Mouse (Mus musculus) thymus, adult 2 months (tissue): ENCODE results near the gene Vmn2r13. TPM values are rescaled to one million over a fixed set of nuclear protein-coding genes. Genes with fewer than 3 reads are reported as not detected.

Experiments
- DNase-seq: peaks from one replicate; pipeline ENCODE4 v3.0.0; 2021
- H3K27ac ChIP-seq: fragments of 200-500 bp; 2 replicates; pipeline ENCODE4 v1.5.1; 2012; ENCODE audit warnings: low read length, control low read depth; ENCODE audit not compliant: control insufficient read depth, insufficient read depth
- H3K27me3 ChIP-seq: fragments of 200-500 bp; 2 replicates; pipeline ENCODE4 v1.6.1; 2012; ENCODE audit warnings: mild to moderate bottlenecking, low read length, moderate library complexity, mixed read lengths; ENCODE audit not compliant: control insufficient read depth, insufficient read depth
- H3K36me3 ChIP-seq: fragments of 200-500 bp; 2 replicates; pipeline ENCODE4 v1.6.1; 2012; ENCODE audit warnings: mild to moderate bottlenecking, low read length, moderate library complexity; ENCODE audit not compliant: control insufficient read depth, insufficient read depth
- H3K4me1 ChIP-seq: fragments of 200-500 bp; replicated peaks from 2 replicates; pipeline ENCODE4 v1.6.1; 2012; ENCODE audit warnings: low read length; ENCODE audit not compliant: control insufficient read depth, insufficient read depth
- H3K4me3 ChIP-seq: fragments of 200-500 bp; 2 replicates; pipeline ENCODE4 v1.5.1; 2012; ENCODE audit warnings: mild to moderate bottlenecking, low read length, control low read depth, moderate library complexity; ENCODE audit not compliant: control insufficient read depth, insufficient read depth
- CTCF ChIP-seq: fragments of 200-500 bp; IDR thresholded peaks from 2 replicates; pipeline ENCODE4 v1.5.1; 2012; ENCODE audit warnings: mild to moderate bottlenecking, control low read depth, low read length, moderate library complexity, borderline replicate concordance; ENCODE audit not compliant: control insufficient read depth, poor library complexity, insufficient read depth; ENCODE audit errors: extremely low read depth
- POLR2A ChIP-seq: fragments of 200-500 bp; IDR thresholded peaks from 2 replicates; pipeline ENCODE4 v1.6.1; 2012; ENCODE audit warnings: mild to moderate bottlenecking, low read length, control low read depth, moderate library complexity; ENCODE audit not compliant: control insufficient read depth, poor library complexity, insufficient read depth; ENCODE audit errors: extremely low read depth
- WGBS: fragments of 180-500 bp; shearing (Covaris S2); methylation state at CpG from one replicate; pipeline ENCODE4 v1.1.7; 2018; 5-methylcytosine and 5-hydroxymethylcytosine counted together
- polyA plus RNA-seq: library from polyadenylated mRNA; depleted of rRNA; stranded (reverse); fragments of >200 nt; gene quantifications from 2 replicates; pipeline ENCODE4 v1.2.3, GENCODE M21; 2012; rRNA removed

Gene Vmn2r13
- polyA plus RNA-seq, 1 experiment = not detected

GRCm38 (mm10) chr5:109136731-109137130 is 55.3 kb downstream of the Vmn2r13 start:
- no peaks in the 10 kb centered on the region for H3K27me3 ChIP-seq
- WGBS = 89% methylated on average over 2 of the region's 2 CpGs
- H3K27ac ChIP-seq = no peak overlapping the region
- no peak for DNase-seq
- no peaks in the 10 kb centered on the region for H3K36me3 ChIP-seq
- H3K4me1 ChIP-seq = no peaks in the 10 kb centered on the region
- TF ChIP-seq POLR2A = no peak
- no peak for TF ChIP-seq CTCF
- no peak overlapping the region for H3K4me3 ChIP-seq

Other genes starting within 250 kb of the Vmn2r13 start
- not detected in 2 replicates for gene Vmn2r10, start 185.7 kb downstream of the Vmn2r13 start, polyA plus RNA-seq
- not detected in 2 replicates for gene Vmn2r11, start 132.6 kb downstream of the Vmn2r13 start, polyA plus RNA-seq
- gene Vmn2r12, start 94.2 kb downstream of the Vmn2r13 start, polyA plus RNA-seq = not detected in 2 replicates
- gene Vmn2r14, start 32.5 kb upstream of the Vmn2r13 start, polyA plus RNA-seq = not detected in 2 replicates
- not detected in 2 replicates for gene Vmn2r15, start 105.4 kb upstream of the Vmn2r13 start, polyA plus RNA-seq
- gene Vmn2r16, start 138.0 kb upstream of the Vmn2r13 start, polyA plus RNA-seq = not detected in 2 replicates
- not detected in 2 replicates for gene Vmn2r17, start 227.5 kb upstream of the Vmn2r13 start, polyA plus RNA-seq